Mouse (Mus musculus) thymus, adult 2 months (tissue): ENCODE measurements around the gene Usp28. TPM values are rescaled to one million over a fixed set of nuclear protein-coding genes. Genes with fewer than 3 reads are reported as not detected.
"Not testable (repeated sequence)": the region's sequence is repeated elsewhere in the genome, so short reads cannot be mapped to it uniquely, and the experiment has no call there.

Experiments used
- DNase-seq: peaks from one replicate; pipeline ENCODE4 v3.0.0; 2021
- H3K27ac ChIP-seq: fragments of 200-500 bp; 2 replicates; pipeline ENCODE4 v1.5.1; 2012; ENCODE audit warnings: low read length, control low read depth; ENCODE audit not compliant: control insufficient read depth, insufficient read depth
- H3K27me3 ChIP-seq: fragments of 200-500 bp; 2 replicates; pipeline ENCODE4 v1.6.1; 2012; ENCODE audit warnings: mild to moderate bottlenecking, low read length, moderate library complexity, mixed read lengths; ENCODE audit not compliant: control insufficient read depth, insufficient read depth
- H3K36me3 ChIP-seq: fragments of 200-500 bp; 2 replicates; pipeline ENCODE4 v1.6.1; 2012; ENCODE audit warnings: mild to moderate bottlenecking, low read length, moderate library complexity; ENCODE audit not compliant: control insufficient read depth, insufficient read depth
- H3K4me1 ChIP-seq: fragments of 200-500 bp; replicated peaks from 2 replicates; pipeline ENCODE4 v1.6.1; 2012; ENCODE audit warnings: low read length; ENCODE audit not compliant: control insufficient read depth, insufficient read depth
- H3K4me3 ChIP-seq: fragments of 200-500 bp; 2 replicates; pipeline ENCODE4 v1.5.1; 2012; ENCODE audit warnings: mild to moderate bottlenecking, low read length, control low read depth, moderate library complexity; ENCODE audit not compliant: control insufficient read depth, insufficient read depth
- CTCF ChIP-seq: fragments of 200-500 bp; IDR thresholded peaks from 2 replicates; pipeline ENCODE4 v1.5.1; 2012; ENCODE audit warnings: mild to moderate bottlenecking, control low read depth, low read length, moderate library complexity, borderline replicate concordance; ENCODE audit not compliant: control insufficient read depth, poor library complexity, insufficient read depth; ENCODE audit errors: extremely low read depth
- POLR2A ChIP-seq: fragments of 200-500 bp; IDR thresholded peaks from 2 replicates; pipeline ENCODE4 v1.6.1; 2012; ENCODE audit warnings: mild to moderate bottlenecking, low read length, control low read depth, moderate library complexity; ENCODE audit not compliant: control insufficient read depth, poor library complexity, insufficient read depth; ENCODE audit errors: extremely low read depth
- WGBS: fragments of 180-500 bp; shearing (Covaris S2); methylation state at CpG from one replicate; pipeline ENCODE4 v1.1.7; 2018; 5-methylcytosine and 5-hydroxymethylcytosine counted together
- polyA plus RNA-seq: library from polyadenylated mRNA; depleted of rRNA; stranded (reverse); fragments of >200 nt; gene quantifications from 2 replicates; pipeline ENCODE4 v1.2.3, GENCODE M21; 2012

Gene Usp28
- polyA plus RNA-seq, 1 experiment = 19.6 TPM

GRCm38 (mm10) chr9:48972494-48972893 lies 12.7 kb upstream of the Usp28 start:
- Histone ChIP-seq H3K4me1 (no peaks in the 10 kb centered on the region; the same call in 1 of the 2 replicates), H3K27ac (no peak overlapping the region), H3K27me3 (no peaks in the 10 kb centered on the region), H3K4me3 (no peak overlapping the region), H3K36me3 (no peaks in the 10 kb centered on the region)
- TF ChIP-seq POLR2A (no peak), CTCF (no peak)
- 30% methylated on average over 3 of the region's 3 CpGs for WGBS
- DNase-seq = peak; percentile 28

GRCm38 (mm10) chr9:48976661-48977355 lies 8.4 kb upstream of the Usp28 start:
- H3K27ac ChIP-seq = no peak overlapping the region
- H3K36me3 ChIP-seq = no peaks in the 10 kb centered on the region
- no peak for TF ChIP-seq CTCF
- no peak for TF ChIP-seq POLR2A
- no peaks in the 10 kb centered on the region for H3K27me3 ChIP-seq
- 89% methylated on average over 6 of the region's 6 CpGs for WGBS
- H3K4me1 ChIP-seq = no peaks in the 10 kb centered on the region
- no peak for DNase-seq
- H3K4me3 ChIP-seq = no peak overlapping the region

DNA sequence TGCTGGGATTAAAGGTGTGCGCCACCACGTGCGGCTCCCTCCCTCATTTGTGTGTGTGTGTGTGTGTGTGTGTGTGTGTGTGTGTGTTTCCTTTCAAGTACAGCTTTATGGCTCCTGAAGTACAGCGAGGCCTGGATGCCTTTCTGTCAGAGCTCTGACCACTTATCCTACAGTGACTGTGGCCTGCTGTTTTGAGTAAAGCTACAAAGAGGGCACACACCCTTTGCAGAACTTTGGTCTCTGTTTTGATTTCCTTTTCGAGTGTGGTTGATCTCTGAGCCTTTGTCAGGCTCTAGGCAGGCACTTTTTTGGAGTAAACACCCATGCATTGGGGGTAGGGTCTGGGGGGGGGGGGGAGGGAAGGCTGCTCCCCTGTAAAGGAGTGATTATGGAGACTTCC lies 4.8 kb upstream of the Usp28 start:
- no peak overlapping the region for H3K4me3 ChIP-seq
- 67% methylated on average over 5 of the region's 5 CpGs for WGBS
- no peak for DNase-seq
- H3K27me3 ChIP-seq = no peaks in the 10 kb centered on the region
- H3K4me1 ChIP-seq = peaks cover 5% of the 10 kb centered on the region; the same call in 1 of the 2 replicates
- no peaks in the 10 kb centered on the region for H3K36me3 ChIP-seq
- no peak overlapping the region for H3K27ac ChIP-seq
- TF ChIP-seq CTCF = no peak

GRCm38 (mm10) chr9:48980781-48981180 lies 4.4 kb upstream of the Usp28 start:
- TF ChIP-seq CTCF (no peak), POLR2A (no peak)
- Histone ChIP-seq H3K27ac (peak overlapping the region; percentile 15; the same call in 1 of the 2 replicates), H3K4me1 (peaks cover 5% of the 10 kb centered on the region; the same call in 1 of the 2 replicates), H3K36me3 (no peaks in the 10 kb centered on the region), H3K27me3 (no peaks in the 10 kb centered on the region), H3K4me3 (no peak overlapping the region)
- WGBS = 89% methylated on average over 3 of the region's 3 CpGs
- no peak for DNase-seq

DNA sequence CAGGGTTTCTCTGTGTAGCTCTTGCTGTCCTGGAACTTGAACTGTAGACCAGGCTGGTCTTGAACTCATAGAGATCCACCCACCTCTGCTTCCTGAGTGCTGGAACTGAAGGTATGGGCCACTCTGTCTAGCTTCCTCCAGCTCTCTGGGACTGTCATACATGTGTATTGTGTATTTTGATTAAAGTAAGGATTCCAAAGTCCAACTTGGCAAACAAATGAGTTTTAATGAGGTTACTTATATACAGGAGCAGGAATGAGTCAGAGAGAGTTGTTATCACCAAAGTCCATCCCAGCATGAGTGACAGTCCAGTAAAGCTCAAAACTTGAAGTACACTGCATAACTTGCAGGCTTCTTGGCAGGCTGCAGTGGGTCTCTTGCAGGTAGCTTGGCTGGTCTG lies 3.3 kb upstream of the Usp28 start:
- H3K4me3 ChIP-seq = no peak overlapping the region

DNA sequence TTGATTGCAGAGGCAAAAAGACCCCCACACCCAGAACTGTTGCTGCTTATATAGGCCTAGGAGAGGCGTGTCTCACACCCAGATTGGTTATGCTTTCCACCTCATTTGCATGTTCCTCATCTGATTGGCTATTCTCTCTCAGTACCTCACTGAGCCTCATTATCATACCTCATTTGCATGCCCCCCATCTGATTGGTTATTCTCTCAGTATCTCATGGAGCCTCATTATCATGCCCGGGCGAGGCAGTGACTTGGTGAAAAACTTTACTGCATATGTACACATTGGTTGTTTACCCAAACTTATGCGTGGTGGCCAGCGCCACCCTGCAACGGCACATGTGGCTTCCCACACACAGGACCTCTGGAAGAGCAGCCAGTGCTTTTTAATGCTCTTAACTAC lies 1.4 kb upstream of the Usp28 start:
- H3K4me1 ChIP-seq, H3K4me3 ChIP-seq, DNase-seq, H3K27ac ChIP-seq, H3K27me3 ChIP-seq, H3K36me3 ChIP-seq: not testable (repeated sequence)
- WGBS = 96% methylated on average over 6 of the region's 6 CpGs

More for the DNA sequence above, 3.3 kb upstream of the Usp28 start:
- H3K27me3 ChIP-seq = no peaks in the 10 kb centered on the region
- H3K36me3 ChIP-seq = no peaks in the 10 kb centered on the region
- no peak overlapping the region for H3K27ac ChIP-seq
- no peak for TF ChIP-seq POLR2A
- TF ChIP-seq CTCF = no peak
- DNase-seq = no peak
- H3K4me1 ChIP-seq = peaks cover 5% of the 10 kb centered on the region

DNA sequence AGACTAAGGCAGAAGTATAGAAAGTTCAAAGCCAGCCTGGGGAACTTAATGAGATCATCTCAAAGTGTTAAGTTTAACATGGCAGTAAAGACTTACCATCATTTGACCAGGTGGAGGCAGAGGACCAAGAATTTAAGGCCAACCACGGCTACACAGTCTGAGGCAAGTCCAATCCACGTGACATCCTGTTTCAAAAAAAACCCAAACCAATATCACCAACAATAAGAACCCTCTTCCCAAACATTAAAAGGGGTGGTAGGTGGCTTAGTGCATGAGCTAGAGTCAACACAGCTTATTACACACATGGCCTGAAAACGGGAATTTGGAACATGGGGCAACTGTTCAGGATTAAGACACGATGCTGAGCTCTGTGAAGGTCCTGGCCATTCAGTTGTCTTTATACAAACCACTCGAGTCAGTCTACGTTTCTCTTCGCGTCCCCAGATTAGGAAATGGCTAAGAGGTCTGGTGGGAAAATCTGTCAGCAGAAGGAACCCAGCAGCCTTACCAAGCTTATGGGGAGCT lies 793 bp upstream of the Usp28 start:
- Histone ChIP-seq H3K4me1 (peaks cover 7% of the 10 kb centered on the region), H3K27ac (peak overlapping the region; percentile 80), H3K27me3 (no peaks in the 10 kb centered on the region), H3K36me3 (no peaks in the 10 kb centered on the region), H3K4me3 (peak overlapping the region; percentile 86)
- WGBS = 5% methylated on average over 8 of the region's 8 CpGs
- no peak for TF ChIP-seq CTCF
- no peak for TF ChIP-seq POLR2A
- no peak for DNase-seq
